Mouse (Mus musculus): Measurements from ENCODE around the gene Smg5. TPM values are rescaled to one million over a fixed set of nuclear protein-coding genes. Genes with fewer than 3 reads are reported as not detected.
A peak's percentile ranks its signal among the peaks of the same experiment; 100 is the strongest.
"Not testable (repeated sequence)": the region's sequence is repeated elsewhere in the genome, so short reads cannot be mapped to it uniquely, and the experiment has no call there.

Smg5 gene
- polyA plus RNA-seq, 1 experiment from 2014 or later, result 47.9 TPM

GRCm38 (mm10) chr3:88381389-88382315 is 45.6 kb downstream of the Smg5 start:
- DNase-seq (ENCODE audit: low spot score) (peak; percentile 48), ATAC-seq (ENCODE audit: low FRiP score) (peak; percentile 88)
- Histone ChIP-seq H3K4me3 (replicated peaks; ENCODE audit: low read length) (peak overlapping the region; percentile 10; the same call in 1 of the 2 replicates), H3K9ac (peak overlapping the region; percentile 51), H3K27ac (peak overlapping the region; percentile 83), H3K4me2 (replicated peaks) (peak overlapping the region; percentile 41)
- not testable (repeated sequence) for H3K9me3 ChIP-seq (ENCODE audit: control insufficient read depth, low read length); H3K4me1 ChIP-seq (replicated peaks; ENCODE audit: control insufficient read depth, insufficient read depth, low read length); H3K36me3 ChIP-seq (replicated peaks; ENCODE audit: control insufficient read depth, insufficient read depth); H3K27me3 ChIP-seq (ENCODE audit: control insufficient read depth, insufficient read depth, low read length)
- WGBS, result 7% methylated on average over 19 of the region's 22 CpGs

- H3K4me2 ChIP-seq (replicated peaks), result peak overlapping the region; percentile 41; the same call in 1 of the 2 replicates
- not testable (repeated sequence) for H3K36me3 ChIP-seq (replicated peaks; ENCODE audit: control insufficient read depth, insufficient read depth); DNase-seq (ENCODE audit: low spot score); H3K9me3 ChIP-seq (ENCODE audit: control insufficient read depth, low read length); H3K27me3 ChIP-seq (ENCODE audit: control insufficient read depth, insufficient read depth, low read length); H3K4me1 ChIP-seq (replicated peaks; ENCODE audit: control insufficient read depth, insufficient read depth, low read length); H3K4me3 ChIP-seq (replicated peaks; ENCODE audit: low read length); H3K9ac ChIP-seq; H3K27ac ChIP-seq
- peak; percentile 22; the same call in 1 of the 2 replicates for ATAC-seq (ENCODE audit: low FRiP score)
- WGBS, result 25% methylated on average over 1 of the region's 7 CpGs
Measured at GRCm38 (mm10) chr3:88382383-88382782, 46.3 kb downstream of the Smg5 start.

GRCm38 (mm10) chr3:88384364-88384763 is 48.3 kb downstream of the Smg5 start, which contains the start of gene Bglap:
Gene Bglap (minus strand): TSS chr3:88384464.
- Histone ChIP-seq H3K4me1 (replicated peaks; ENCODE audit: control insufficient read depth, insufficient read depth, low read length) (no peaks in the 10 kb centered on the region), H3K4me3 (replicated peaks; ENCODE audit: low read length) (no peak within 1 kb of the TSS), H3K36me3 (replicated peaks; ENCODE audit: control insufficient read depth, insufficient read depth) (no peaks in the 10 kb centered on the region), H3K9me3 (ENCODE audit: control insufficient read depth, low read length) (no peaks in the 10 kb centered on the region), H3K9ac (no peak within 1 kb of the TSS), H3K27me3 (ENCODE audit: control insufficient read depth, insufficient read depth, low read length) (no peaks in the 10 kb centered on the region), H3K4me2 (replicated peaks) (no peak within 1 kb of the TSS), H3K27ac (no peak within 1 kb of the TSS)
- no peak for ATAC-seq (ENCODE audit: low FRiP score)
- DNase-seq (ENCODE audit: low spot score), result no peak
- WGBS, result 81% methylated on average over 5 of the region's 5 CpGs

GRCm38 (mm10) chr3:88393776-88394375 is 57.8 kb downstream of the Smg5 start:
- no peak for DNase-seq (ENCODE audit: low spot score)
- WGBS, result 94% methylated on average over 9 of the region's 9 CpGs
- no peak for ATAC-seq (ENCODE audit: low FRiP score)

GRCm38 (mm10) chr3:88395288-88395687 is 59.2 kb downstream of the Smg5 start:
- WGBS, result 96% methylated on average over 6 of the region's 6 CpGs

More at GRCm38 (mm10) chr3:88393776-88394375, 57.8 kb downstream of the Smg5 start:
- Histone ChIP-seq H3K4me3 (replicated peaks; ENCODE audit: low read length) (no peak overlapping the region), H3K36me3 (replicated peaks; ENCODE audit: control insufficient read depth, insufficient read depth) (no peaks in the 10 kb centered on the region), H3K9ac (no peak overlapping the region), H3K4me2 (replicated peaks) (no peak overlapping the region), H3K27ac (no peak overlapping the region), H3K27me3 (ENCODE audit: control insufficient read depth, insufficient read depth, low read length) (no peaks in the 10 kb centered on the region), H3K4me1 (replicated peaks; ENCODE audit: control insufficient read depth, insufficient read depth, low read length) (0 out of 2 replicates have a peak, but pooled peaks cover 2% of the 10 kb centered on the region), H3K9me3 (ENCODE audit: control insufficient read depth, low read length) (no peaks in the 10 kb centered on the region)

GRCm38 (mm10) chr3:88395742-88396141 is 59.7 kb downstream of the Smg5 start:
- Histone ChIP-seq H3K9me3 (ENCODE audit: control insufficient read depth, low read length) (no peaks in the 10 kb centered on the region), H3K4me1 (replicated peaks; ENCODE audit: control insufficient read depth, insufficient read depth, low read length) (0 out of 2 replicates have a peak, but pooled peaks cover 2% of the 10 kb centered on the region), H3K27me3 (ENCODE audit: control insufficient read depth, insufficient read depth, low read length) (no peaks in the 10 kb centered on the region), H3K4me2 (replicated peaks) (no peak overlapping the region), H3K27ac (no peak overlapping the region), H3K9ac (no peak overlapping the region), H3K4me3 (replicated peaks; ENCODE audit: low read length) (no peak overlapping the region), H3K36me3 (replicated peaks; ENCODE audit: control insufficient read depth, insufficient read depth) (no peaks in the 10 kb centered on the region)
- no peak for DNase-seq (ENCODE audit: low spot score)
- ATAC-seq (ENCODE audit: low FRiP score), result no peak
- 94% methylated on average over 8 of the region's 8 CpGs for WGBS

More at GRCm38 (mm10) chr3:88395288-88395687, 59.2 kb downstream of the Smg5 start:
- Histone ChIP-seq H3K4me2 (replicated peaks) (no peak overlapping the region), H3K36me3 (replicated peaks; ENCODE audit: control insufficient read depth, insufficient read depth) (no peaks in the 10 kb centered on the region), H3K4me3 (replicated peaks; ENCODE audit: low read length) (no peak overlapping the region), H3K9me3 (ENCODE audit: control insufficient read depth, low read length) (no peaks in the 10 kb centered on the region), H3K27me3 (ENCODE audit: control insufficient read depth, insufficient read depth, low read length) (no peaks in the 10 kb centered on the region), H3K27ac (no peak overlapping the region), H3K4me1 (replicated peaks; ENCODE audit: control insufficient read depth, insufficient read depth, low read length) (0 out of 2 replicates have a peak, but pooled peaks cover 2% of the 10 kb centered on the region), H3K9ac (no peak overlapping the region)
- ATAC-seq (ENCODE audit: low FRiP score) (no peak), DNase-seq (ENCODE audit: low spot score) (no peak)

GRCm38 (mm10) chr3:88398666-88399065 is 62.6 kb downstream of the Smg5 start:
- DNase-seq (ENCODE audit: low spot score), result no peak
- Histone ChIP-seq H3K36me3 (replicated peaks; ENCODE audit: control insufficient read depth, insufficient read depth) (0 out of 2 replicates have a peak, but pooled peaks cover 3% of the 10 kb centered on the region), H3K9ac (no peak overlapping the region), H3K27me3 (ENCODE audit: control insufficient read depth, insufficient read depth, low read length) (no peaks in the 10 kb centered on the region), H3K4me1 (replicated peaks; ENCODE audit: control insufficient read depth, insufficient read depth, low read length) (0 out of 2 replicates have a peak, but pooled peaks cover 2% of the 10 kb centered on the region), H3K9me3 (ENCODE audit: control insufficient read depth, low read length) (no peaks in the 10 kb centered on the region), H3K4me3 (replicated peaks; ENCODE audit: low read length) (no peak overlapping the region), H3K27ac (no peak overlapping the region), H3K4me2 (replicated peaks) (no peak overlapping the region)
- no peak for ATAC-seq (ENCODE audit: low FRiP score)
- WGBS, result 65% methylated on average over 2 of the region's 2 CpGs

- Histone ChIP-seq H3K27ac (no peak overlapping the region), H3K27me3 (ENCODE audit: control insufficient read depth, insufficient read depth, low read length) (no peaks in the 10 kb centered on the region), H3K4me1 (replicated peaks; ENCODE audit: control insufficient read depth, insufficient read depth, low read length) (0 out of 2 replicates have a peak, but pooled peaks cover under 1% of the 10 kb centered on the region), H3K4me2 (replicated peaks) (no peak overlapping the region), H3K36me3 (replicated peaks; ENCODE audit: control insufficient read depth, insufficient read depth) (0 out of 2 replicates have a peak, but pooled peaks cover 3% of the 10 kb centered on the region), H3K4me3 (replicated peaks; ENCODE audit: low read length) (no peak overlapping the region), H3K9ac (no peak overlapping the region), H3K9me3 (ENCODE audit: control insufficient read depth, low read length) (no peaks in the 10 kb centered on the region)
- ATAC-seq (ENCODE audit: low FRiP score) (no peak), DNase-seq (ENCODE audit: low spot score) (no peak)
- WGBS, result 94% methylated on average over 10 of the region's 10 CpGs
Measured at GRCm38 (mm10) chr3:88403522-88404230, 67.6 kb downstream of the Smg5 start.

GRCm38 (mm10) chr3:88407090-88407489 is 71.0 kb downstream of the Smg5 start:
- Histone ChIP-seq H3K4me3 (replicated peaks; ENCODE audit: low read length) (no peak overlapping the region), H3K4me2 (replicated peaks) (no peak overlapping the region), H3K36me3 (replicated peaks; ENCODE audit: control insufficient read depth, insufficient read depth) (peaks cover 13% of the 10 kb centered on the region), H3K27ac (no peak overlapping the region), H3K27me3 (ENCODE audit: control insufficient read depth, insufficient read depth, low read length) (no peaks in the 10 kb centered on the region), H3K9ac (no peak overlapping the region), H3K9me3 (ENCODE audit: control insufficient read depth, low read length) (no peaks in the 10 kb centered on the region), H3K4me1 (replicated peaks; ENCODE audit: control insufficient read depth, insufficient read depth, low read length) (peaks cover 12% of the 10 kb centered on the region)
- ATAC-seq (ENCODE audit: low FRiP score) (peak; percentile 46), DNase-seq (ENCODE audit: low spot score) (peak; percentile 91)
- 4% methylated on average over 2 of the region's 2 CpGs for WGBS
